Comparison of ENCODE assay signal across 26 mouse cellular contexts in the genomic region with DNA sequence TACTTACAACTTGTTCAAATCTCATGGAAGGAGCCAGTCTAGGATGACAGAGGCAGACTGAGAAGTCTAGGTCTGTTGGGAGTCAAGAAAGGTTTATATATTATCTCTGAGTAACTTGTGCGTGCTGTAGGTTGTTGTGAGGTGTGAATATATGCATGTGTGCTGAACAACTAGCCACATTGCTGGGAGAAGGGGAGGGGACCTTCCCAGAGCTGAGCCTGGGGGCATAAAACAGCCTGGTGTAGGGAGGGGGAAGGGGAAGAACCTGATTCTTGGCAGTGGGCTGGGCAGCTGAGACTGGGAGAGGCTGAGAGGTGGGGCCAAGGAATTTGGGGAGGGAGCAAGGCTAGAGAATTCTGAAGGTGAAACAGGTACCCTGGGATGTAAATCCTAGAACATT. TPM values are rescaled to one million over a fixed set of nuclear protein-coding genes. Genes with fewer than 3 reads are reported as not detected.
"Had no signal": no experiment of that assay in that cellular context is flagged by ENCODE, and none has a peak within 500 bp of the region (broad histone marks: within the 10 kb centered on the region; RNA-seq: fewer than 3 reads in every experiment).

A gene (minus strand): TSS at position 101 of the 400 bp plus-strand sequence.

- H3K4me3 ChIP-seq: limb, embryonic 12.5 days; limb, embryonic 15.5 days; midbrain, embryonic 12.5 days; midbrain, embryonic 15.5 days; neural tube, embryonic 12.5 days; neural tube, embryonic 15.5 days; stomach, embryonic 15.5 days had no signal

- H3K9ac ChIP-seq: limb, embryonic 12.5 days; limb, embryonic 15.5 days; liver, embryonic 14.5 days; liver, postnatal 0 days; lung, embryonic 14.5 days; midbrain, embryonic 12.5 days; midbrain, embryonic 15.5 days; neural tube, embryonic 12.5 days; neural tube, embryonic 15.5 days; stomach, embryonic 15.5 days had no signal

- ATAC-seq: intestine, embryonic 16.5 days; liver, postnatal 0 days; lung, postnatal 0 days; midbrain, embryonic 15.5 days had no signal

- H3K27ac ChIP-seq: limb, embryonic 12.5 days; limb, embryonic 15.5 days; liver, embryonic 14.5 days; macrophage; midbrain, embryonic 12.5 days; midbrain, embryonic 15.5 days; neural tube, embryonic 12.5 days; neural tube, embryonic 15.5 days; stomach, embryonic 15.5 days had no signal

- DNase-seq: layer of hippocampus, postnatal 36 days; left cerebral cortex, postnatal 4 days; liver, postnatal 0 days; lung, embryonic 14.5 days; retina, postnatal 1 day; right cerebral cortex, postnatal 25 days; spleen, adult 18-20 months; thymus, postnatal 14 days; thymus, postnatal 4 days had no signal

- H3K4me1 ChIP-seq: limb, embryonic 12.5 days; limb, embryonic 15.5 days; midbrain, embryonic 12.5 days; midbrain, embryonic 15.5 days; neural tube, embryonic 12.5 days; neural tube, embryonic 15.5 days; stomach, embryonic 15.5 days had no signal

- H3K36me3 ChIP-seq: limb, embryonic 12.5 days; limb, embryonic 15.5 days; midbrain, embryonic 12.5 days; midbrain, embryonic 15.5 days; neural tube, embryonic 12.5 days; neural tube, embryonic 15.5 days; stomach, embryonic 15.5 days had no signal

- H3K4me2 ChIP-seq: limb, embryonic 12.5 days; limb, embryonic 15.5 days; liver, embryonic 11.5 days; lung, embryonic 14.5 days; midbrain, embryonic 12.5 days; midbrain, embryonic 15.5 days; neural tube, embryonic 12.5 days; neural tube, embryonic 15.5 days; stomach, embryonic 15.5 days had no signal

- H3K9me3 ChIP-seq: limb, embryonic 12.5 days; limb, embryonic 15.5 days; midbrain, embryonic 12.5 days; midbrain, embryonic 15.5 days; neural tube, embryonic 12.5 days; neural tube, embryonic 15.5 days; stomach, embryonic 15.5 days had no signal

- H3K27me3 ChIP-seq: limb, embryonic 12.5 days; limb, embryonic 15.5 days; midbrain, embryonic 12.5 days; midbrain, embryonic 15.5 days; neural tube, embryonic 12.5 days; neural tube, embryonic 15.5 days; stomach, embryonic 15.5 days had no signal

RNA-seq across cellular contexts. Expression of the gene that starts here (rescaled TPM):
- total RNA-seq: layer of hippocampus, adult 8-10 months; layer of hippocampus, postnatal 10 days; layer of hippocampus, postnatal 36 days; left cerebral cortex, adult 8-10 months; left cerebral cortex, postnatal 14 days; left cerebral cortex, postnatal 4 days; megakaryocyte, adult 5-6 weeks had no signal
- polyA plus RNA-seq: limb, embryonic 12.5 days; limb, embryonic 15.5 days; lung, embryonic 14.5 days; lung, postnatal 0 days; macrophage; midbrain, embryonic 12.5 days; midbrain, embryonic 15.5 days; neural tube, embryonic 12.5 days; neural tube, embryonic 15.5 days had no signal
